Mouse (Mus musculus) adrenal gland, adult (tissue): ENCODE data around the gene Gm21518.
"Not testable (repeated sequence)": the region's sequence is repeated elsewhere in the genome, so short reads cannot be mapped to it uniquely, and the experiment has no call there.

Source experiments
- DNase-seq, 2 experiments: peaks; one replicate each; pipeline ENCODE4 v3.0.0; 2022 to 2023; ENCODE audit warnings: low spot score in 1 of 2; ENCODE audit not compliant: inconsistent age in 2 of 2

Gm21518 gene

DNA sequence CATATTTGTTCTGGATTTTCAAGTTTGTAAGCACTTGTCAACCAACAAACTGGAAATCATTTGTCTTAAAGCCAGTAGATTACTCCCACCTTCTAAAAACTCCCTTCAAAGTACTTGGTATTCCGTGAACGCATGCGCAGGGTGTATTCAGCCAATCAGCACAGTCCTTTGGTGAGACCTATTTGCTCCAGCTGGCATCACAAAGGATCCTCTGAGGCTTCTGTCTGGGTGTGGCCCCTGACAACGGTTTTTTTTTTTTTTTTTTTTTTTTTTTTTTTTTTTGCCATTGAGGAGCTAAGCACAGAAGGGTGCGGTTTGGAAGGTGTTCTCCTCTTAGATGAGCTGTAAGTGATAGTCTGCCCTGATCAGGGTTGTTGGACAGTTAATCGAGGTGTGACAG is at the start of gene Gm21518:
Gm21518 (plus strand) TSS at position 301 of the 400 bp plus-strand sequence.
- DNase-seq = not testable (repeated sequence)
